Mouse (Mus musculus) liver, adult 2 months (tissue): ENCODE measurements around the gene Morn4.

ENCODE experiments used
- CTCF ChIP-seq: fragments of 200-500 bp; IDR thresholded peaks from 2 replicates; pipeline ENCODE4 v1.5.1; 2011; ENCODE audit warnings: low read depth, low read length, control low read depth
- POLR2A ChIP-seq: fragments of 200-500 bp; IDR thresholded peaks from 2 replicates; pipeline ENCODE4 v1.6.1; 2011; ENCODE audit warnings: low read length, control low read depth; ENCODE audit not compliant: insufficient read depth; ENCODE audit errors: extremely low read depth

GRCm38 (mm10) chr19:42120451-42120850, 34.3 kb upstream of the Morn4 start:
- TF ChIP-seq CTCF (no peak), POLR2A (no peak)
